Mouse (Mus musculus) embryonic facial prominence, embryonic 13.5 days (tissue): ENCODE measurements around the gene Cd248. TPM values are rescaled to one million over a fixed set of nuclear protein-coding genes. Genes with fewer than 3 reads are reported as not detected.
A peak's percentile ranks its signal among the peaks of the same experiment; 100 is the strongest.

Experiments used
- ATAC-seq: fragments of 200-750 bp; cut with Nextera tagmentation; 2 replicates; pipeline ENCODE4 v1.8.0; 2017; ENCODE audit warnings: low read depth; ENCODE audit not compliant: insufficient number of reproducible peaks, insufficient read depth, low FRiP score, low TSS enrichment
- H3K27ac ChIP-seq: fragments of 300-500 bp; sonication (generic); 2 replicates; pipeline ENCODE4 v1.5.1; 2015; ENCODE audit warnings: moderate library complexity, mild to moderate bottlenecking, inconsistent platforms
- H3K27me3 ChIP-seq: fragments of 300-500 bp; sonication (generic); 2 replicates; pipeline ENCODE4 v1.6.1; 2015; ENCODE audit warnings: mild to moderate bottlenecking, inconsistent platforms
- H3K36me3 ChIP-seq: fragments of 300-500 bp; sonication (generic); 2 replicates; pipeline ENCODE4 v1.6.1; 2015; ENCODE audit warnings: mild to moderate bottlenecking, inconsistent platforms
- H3K4me1 ChIP-seq: fragments of 300-500 bp; sonication (generic); 2 replicates; pipeline ENCODE4 v1.6.1; 2015; ENCODE audit warnings: inconsistent platforms
- H3K4me2 ChIP-seq: fragments of 300-500 bp; sonication (generic); 2 replicates; pipeline ENCODE4 v1.6.1; 2015; ENCODE audit warnings: moderate library complexity, mild to moderate bottlenecking, inconsistent platforms
- H3K4me3 ChIP-seq: fragments of 300-500 bp; sonication (generic); 2 replicates; pipeline ENCODE4 v1.5.1; 2015; ENCODE audit warnings: mild to moderate bottlenecking, inconsistent platforms
- H3K9ac ChIP-seq: fragments of 300-500 bp; sonication (generic); 2 replicates; pipeline ENCODE4 v1.6.1; 2015; ENCODE audit warnings: mild to moderate bottlenecking, inconsistent platforms
- H3K9me3 ChIP-seq: fragments of 300-500 bp; sonication (generic); 2 replicates; pipeline ENCODE4 v1.6.1; 2016; ENCODE audit warnings: inconsistent platforms
- WGBS: fragments of 180-500 bp; shearing (Covaris S2); methylation state at CpG from one replicate; pipeline ENCODE4 v1.1.7; 2015; ENCODE audit warnings: mixed read lengths; 5-methylcytosine and 5-hydroxymethylcytosine counted together
- polyA plus RNA-seq: library from polyadenylated mRNA; unstranded; fragments of >200 nt; fragmentation: Nextera tagmentation; extraction: Ambion mirVana; gene quantifications from 2 replicates; pipeline ENCODE4 v1.2.1, GENCODE M21; 2015

Cd248 gene
- polyA plus RNA-seq, 1 experiment from 2014 or later, result 90.6 TPM

GRCm38 (mm10) chr19:5040862-5041523, 26.9 kb upstream of the Cd248 start, which contains the start of gene Brms1:
Brms1 (plus strand) TSS chr19:5041354.
- Histone ChIP-seq H3K4me2 (peak within 1 kb of the TSS; percentile 98), H3K36me3 (peaks cover 24% of the 10 kb centered on the region), H3K27me3 (no peaks in the 10 kb centered on the region), H3K4me3 (peak within 1 kb of the TSS; percentile 92), H3K27ac (peak within 1 kb of the TSS; percentile 62), H3K9me3 (no peaks in the 10 kb centered on the region), H3K4me1 (peaks cover 34% of the 10 kb centered on the region), H3K9ac (peak within 1 kb of the TSS; percentile 90)
- WGBS, result 8% methylated on average over 40 of the region's 40 CpGs
- ATAC-seq, result 0 out of 2 replicates have a peak, but pooled peaks have one; percentile 23

- H3K4me3 ChIP-seq, result peak overlapping the region; percentile 92
- WGBS, result 2% methylated on average over 16 of the region's 16 CpGs
- ATAC-seq, result no peak
Measured at GRCm38 (mm10) chr19:5041588-5041987, 26.3 kb upstream of the Cd248 start.

GRCm38 (mm10) chr19:5045531-5045930, 22.3 kb upstream of the Cd248 start:
- Histone ChIP-seq H3K4me3 (no peak overlapping the region), H3K9ac (no peak overlapping the region), H3K27me3 (peaks cover 8% of the 10 kb centered on the region), H3K27ac (no peak overlapping the region), H3K4me1 (peaks cover 21% of the 10 kb centered on the region), H3K9me3 (no peaks in the 10 kb centered on the region), H3K36me3 (peaks cover 60% of the 10 kb centered on the region), H3K4me2 (no peak overlapping the region)
- WGBS, result 84% methylated on average over 4 of the region's 4 CpGs
- no peak for ATAC-seq

More at GRCm38 (mm10) chr19:5041588-5041987, 26.3 kb upstream of the Cd248 start:
- Histone ChIP-seq H3K27me3 (no peaks in the 10 kb centered on the region), H3K9me3 (no peaks in the 10 kb centered on the region), H3K4me1 (peaks cover 34% of the 10 kb centered on the region), H3K36me3 (peaks cover 30% of the 10 kb centered on the region), H3K9ac (peak overlapping the region; percentile 90), H3K27ac (peak overlapping the region; percentile 62), H3K4me2 (peak overlapping the region; percentile 98)

- WGBS, result 84% methylated on average over 14 of the region's 14 CpGs
- no peak overlapping the region for H3K27ac ChIP-seq
- H3K9ac ChIP-seq, result no peak overlapping the region
- no peaks in the 10 kb centered on the region for H3K9me3 ChIP-seq
- H3K4me2 ChIP-seq, result no peak overlapping the region
- ATAC-seq, result no peak
- no peak overlapping the region for H3K4me3 ChIP-seq
- peaks cover 36% of the 10 kb centered on the region for H3K27me3 ChIP-seq
- peaks cover 49% of the 10 kb centered on the region for H3K36me3 ChIP-seq
- H3K4me1 ChIP-seq, result peaks cover 23% of the 10 kb centered on the region
Measured at GRCm38 (mm10) chr19:5048138-5049056, 19.5 kb upstream of the Cd248 start.

GRCm38 (mm10) chr19:5049325-5049724, 18.6 kb upstream of the Cd248 start:
- peaks cover 43% of the 10 kb centered on the region for H3K36me3 ChIP-seq

GRCm38 (mm10) chr19:5050047-5050905, 17.6 kb upstream of the Cd248 start, which contains the start of gene Rin1:
Rin1 (plus strand) TSS chr19:5050481.
- Histone ChIP-seq H3K9ac (peak within 1 kb of the TSS; percentile 54), H3K4me1 (peaks cover 23% of the 10 kb centered on the region), H3K27ac (no peak within 1 kb of the TSS), H3K27me3 (peaks cover 48% of the 10 kb centered on the region), H3K4me3 (peak within 1 kb of the TSS; percentile 24), H3K9me3 (no peaks in the 10 kb centered on the region), H3K36me3 (peaks cover 43% of the 10 kb centered on the region), H3K4me2 (peak within 1 kb of the TSS; percentile 45)
- ATAC-seq, result no peak
- 14% methylated on average over 13 of the region's 14 CpGs for WGBS

More at GRCm38 (mm10) chr19:5049325-5049724, 18.6 kb upstream of the Cd248 start:
- no peak overlapping the region for H3K27ac ChIP-seq
- H3K27me3 ChIP-seq, result peaks cover 43% of the 10 kb centered on the region
- no peak overlapping the region for H3K4me2 ChIP-seq
- H3K4me3 ChIP-seq, result no peak overlapping the region
- H3K9ac ChIP-seq, result no peak overlapping the region
- WGBS, result 79% methylated on average over 6 of the region's 6 CpGs
- H3K4me1 ChIP-seq, result peaks cover 23% of the 10 kb centered on the region
- ATAC-seq, result no peak
- H3K9me3 ChIP-seq, result no peaks in the 10 kb centered on the region

- peak overlapping the region; percentile 54; the same call in 1 of the 2 replicates for H3K9ac ChIP-seq
- peak overlapping the region; percentile 24 for H3K4me3 ChIP-seq
- no peaks in the 10 kb centered on the region for H3K9me3 ChIP-seq
- H3K27ac ChIP-seq, result no peak overlapping the region
- H3K4me2 ChIP-seq, result peak overlapping the region; percentile 45
- no peak for ATAC-seq
- H3K4me1 ChIP-seq, result peaks cover 24% of the 10 kb centered on the region
- peaks cover 48% of the 10 kb centered on the region for H3K27me3 ChIP-seq
- 7% methylated on average over 17 of the region's 17 CpGs for WGBS
- H3K36me3 ChIP-seq, result peaks cover 35% of the 10 kb centered on the region
Measured at GRCm38 (mm10) chr19:5051031-5051430, 16.8 kb upstream of the Cd248 start.

- Histone ChIP-seq H3K27ac (no peak overlapping the region), H3K4me1 (peaks cover 29% of the 10 kb centered on the region), H3K4me3 (no peak overlapping the region), H3K9ac (peak overlapping the region; percentile 54; the same call in 1 of the 2 replicates), H3K9me3 (no peaks in the 10 kb centered on the region), H3K27me3 (peaks cover 48% of the 10 kb centered on the region), H3K4me2 (peak overlapping the region; percentile 45), H3K36me3 (peaks cover 31% of the 10 kb centered on the region)
- WGBS, result 33% methylated on average over 3 of the region's 3 CpGs
- ATAC-seq, result no peak
Measured at GRCm38 (mm10) chr19:5051515-5051914, 16.4 kb upstream of the Cd248 start.

GRCm38 (mm10) chr19:5052166-5052822, 15.6 kb upstream of the Cd248 start:
- 34% methylated on average over 25 of the region's 25 CpGs for WGBS
- no peak for ATAC-seq
- Histone ChIP-seq H3K27me3 (peaks cover 48% of the 10 kb centered on the region), H3K9ac (0 out of 2 replicates have a peak overlapping the region, but pooled peaks have one; percentile 3), H3K4me3 (no peak overlapping the region), H3K4me1 (peaks cover 32% of the 10 kb centered on the region), H3K4me2 (0 out of 2 replicates have a peak overlapping the region, but pooled peaks have one; percentile 45), H3K36me3 (peaks cover 23% of the 10 kb centered on the region), H3K9me3 (no peaks in the 10 kb centered on the region), H3K27ac (no peak overlapping the region)

GRCm38 (mm10) chr19:5052853-5053252, 15.0 kb upstream of the Cd248 start:
- Histone ChIP-seq H3K4me3 (no peak overlapping the region), H3K27me3 (peaks cover 48% of the 10 kb centered on the region), H3K36me3 (peaks cover 17% of the 10 kb centered on the region), H3K4me2 (0 out of 2 replicates have a peak overlapping the region, but pooled peaks have one; percentile 7), H3K9ac (no peak overlapping the region), H3K9me3 (no peaks in the 10 kb centered on the region), H3K4me1 (peaks cover 34% of the 10 kb centered on the region), H3K27ac (no peak overlapping the region)
- no peak for ATAC-seq
- WGBS, result 56% methylated on average over 17 of the region's 17 CpGs
